Mouse (Mus musculus) kidney, postnatal 14 days (tissue): ENCODE results near the gene Epn3.

ENCODE experiments used
- DNase-seq: peaks from one replicate; pipeline ENCODE4 v3.0.0; 2022; ENCODE audit warnings: mixed read lengths

Gene Epn3

DNA sequence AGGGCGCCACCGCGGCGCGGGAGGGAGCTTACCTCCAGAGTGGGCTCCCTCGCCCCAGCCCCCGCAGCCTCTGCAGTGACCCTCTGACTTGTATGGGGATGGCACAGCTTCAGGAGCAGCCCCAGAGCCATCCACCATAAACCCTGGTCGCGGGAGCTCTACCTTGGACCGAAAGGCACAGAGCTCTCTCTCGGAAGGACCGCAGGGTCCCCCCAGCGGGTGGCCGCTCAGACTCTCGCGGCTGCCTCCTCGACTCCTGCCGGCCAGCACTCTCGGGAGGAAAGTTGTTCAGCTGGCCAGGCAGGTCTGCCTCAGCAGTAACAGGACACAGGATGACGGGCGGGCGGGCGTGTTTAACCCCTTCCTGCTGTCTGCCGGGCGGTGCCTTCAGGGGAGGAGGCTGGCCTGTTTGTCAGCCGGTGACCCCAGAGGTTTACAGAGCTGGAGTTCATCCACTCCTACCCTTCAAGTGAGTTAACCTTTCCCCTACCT is at the start of gene Epn3:
Epn3 (minus strand) TSS at position 314 of the 492 bp plus-strand sequence.
- DNase-seq = peak; percentile 74

DNA sequence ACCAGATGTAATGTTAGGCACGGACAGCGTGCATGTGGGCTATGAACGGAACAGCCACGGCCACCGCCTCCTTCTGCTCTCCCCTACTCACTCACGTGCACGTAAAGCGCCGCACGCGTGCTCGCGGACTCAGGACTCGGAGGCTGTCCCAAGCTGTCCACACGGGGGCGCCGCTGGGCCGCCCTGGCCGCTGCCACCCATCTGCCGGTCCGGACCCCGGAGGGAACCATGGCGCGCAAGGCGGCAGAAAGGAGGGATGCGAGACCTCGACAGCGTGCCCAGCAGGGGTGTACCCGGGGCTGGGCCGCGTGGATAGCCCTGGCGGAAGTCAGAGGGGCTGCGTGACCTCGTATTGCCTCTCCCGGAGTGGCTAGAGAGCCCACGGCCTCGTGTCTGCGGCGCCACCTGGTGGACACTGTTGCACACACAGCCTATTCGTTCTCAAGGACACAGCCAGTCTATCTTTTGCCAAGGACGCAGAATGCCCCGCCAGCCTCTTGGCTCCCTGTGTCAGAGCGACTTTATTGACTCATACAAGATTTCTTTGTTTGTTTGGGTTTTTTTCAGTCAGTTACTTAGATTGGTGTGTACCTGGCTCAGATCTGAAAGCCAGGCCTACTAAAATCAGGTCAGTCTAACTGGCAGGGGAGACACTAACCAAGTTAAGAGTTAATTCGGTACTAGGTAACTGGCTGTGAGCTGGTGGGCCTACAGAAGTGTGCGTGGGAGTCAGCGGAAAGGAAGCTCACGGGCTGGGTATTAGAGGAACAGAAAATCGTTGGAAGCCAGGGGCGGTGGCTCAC is 49.3 kb upstream of the Epn3 start, which contains the start of gene Rsad1:
Rsad1 (minus strand) TSS at position 368 of the 803 bp plus-strand sequence.
- DNase-seq = peak; percentile 95

DNA sequence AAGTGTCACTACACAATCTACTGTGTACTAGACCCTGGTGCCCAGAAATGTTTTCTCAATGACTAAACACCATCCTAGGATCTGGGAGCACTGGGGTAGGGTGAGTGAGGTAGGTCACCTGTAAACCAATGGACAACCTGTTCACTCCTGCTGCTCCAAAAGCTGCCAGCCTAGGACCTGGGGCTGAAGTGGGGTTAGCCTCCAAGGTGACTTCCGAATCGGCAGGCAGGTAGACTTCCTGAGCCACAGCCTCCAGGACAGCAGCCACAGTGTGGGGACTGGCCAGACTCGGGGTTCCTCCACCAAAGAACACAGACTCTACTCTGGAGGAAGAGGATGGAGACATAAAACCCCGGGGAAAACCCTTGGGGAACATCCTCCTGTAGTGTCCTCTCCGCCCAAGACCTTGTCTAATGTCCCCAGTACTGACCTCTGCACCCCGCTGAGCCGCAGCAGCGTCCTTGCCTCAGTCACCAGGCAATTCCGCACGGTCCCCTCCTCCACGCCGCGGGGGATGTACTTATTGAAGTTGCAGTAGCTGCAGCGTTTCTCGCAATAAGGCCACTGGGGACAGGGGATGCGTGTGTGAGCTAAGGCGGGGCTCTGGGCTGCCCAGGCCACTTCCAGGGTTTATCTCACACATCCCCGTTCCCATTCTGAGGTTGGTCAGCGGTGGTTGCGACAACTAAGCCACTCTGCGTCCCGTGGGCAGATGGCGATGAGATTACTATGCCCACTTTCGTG is 48.4 kb upstream of the Epn3 start:
- peak; percentile 53 for DNase-seq

DNA sequence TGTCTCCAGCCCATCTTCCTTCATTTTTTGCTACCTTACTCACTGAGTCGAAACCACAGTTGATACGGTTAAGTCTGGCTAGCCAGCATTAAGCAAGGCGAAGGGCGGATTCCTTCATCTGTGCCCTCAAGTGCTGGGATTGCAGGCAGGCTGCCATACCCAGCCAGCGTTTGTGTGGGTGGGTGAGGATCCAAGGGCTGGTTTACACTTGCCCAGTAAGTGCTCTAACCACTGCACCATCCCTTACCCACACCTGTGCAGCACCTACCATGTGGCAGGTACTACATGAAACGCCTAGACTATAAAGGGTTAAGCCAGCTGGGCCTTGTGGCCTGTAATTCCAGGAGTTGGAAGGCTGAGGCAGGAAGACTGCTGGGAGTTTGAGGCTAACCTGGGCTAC is 47.5 kb upstream of the Epn3 start:
- DNase-seq = no peak

DNA sequence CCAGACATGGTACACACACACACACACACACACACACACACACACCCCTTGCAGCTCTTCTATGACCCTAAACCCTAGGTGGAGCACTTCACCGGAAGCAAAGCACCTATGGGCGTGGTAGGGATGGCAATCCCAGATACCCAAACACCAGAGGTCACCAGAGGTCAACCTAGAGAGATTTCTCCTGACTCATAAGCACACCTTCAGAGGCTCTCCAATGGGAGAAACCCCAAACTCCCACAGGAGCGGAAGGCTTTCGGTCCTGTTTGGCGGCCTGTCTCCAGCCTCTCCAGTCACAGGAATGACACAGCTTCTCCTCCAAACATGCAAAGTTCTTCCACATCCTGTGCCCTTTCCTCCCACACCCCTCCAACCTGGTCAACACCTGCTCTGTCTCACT is 46.6 kb upstream of the Epn3 start:
- no peak for DNase-seq

DNA sequence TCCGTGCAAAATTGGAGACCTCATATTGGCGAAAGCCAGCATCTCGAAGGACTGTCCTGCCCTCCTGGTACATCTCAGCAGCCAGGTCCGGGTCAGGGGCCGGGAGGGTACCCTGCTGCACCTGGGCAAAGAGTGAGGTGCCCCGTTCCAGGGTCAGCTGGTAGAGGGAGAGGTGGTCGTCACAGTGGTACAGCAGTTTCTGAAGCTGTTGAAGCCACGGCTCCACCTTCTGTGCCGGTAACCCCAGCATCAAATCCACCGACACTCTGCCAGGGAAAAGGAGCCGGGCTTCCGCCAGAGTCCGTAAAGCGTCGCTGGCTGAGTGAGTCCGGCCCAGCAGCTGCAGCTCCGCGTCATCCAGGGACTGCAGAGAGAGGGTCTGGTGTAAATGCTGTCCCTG is 44.6 kb upstream of the Epn3 start:
- DNase-seq = no peak

DNA sequence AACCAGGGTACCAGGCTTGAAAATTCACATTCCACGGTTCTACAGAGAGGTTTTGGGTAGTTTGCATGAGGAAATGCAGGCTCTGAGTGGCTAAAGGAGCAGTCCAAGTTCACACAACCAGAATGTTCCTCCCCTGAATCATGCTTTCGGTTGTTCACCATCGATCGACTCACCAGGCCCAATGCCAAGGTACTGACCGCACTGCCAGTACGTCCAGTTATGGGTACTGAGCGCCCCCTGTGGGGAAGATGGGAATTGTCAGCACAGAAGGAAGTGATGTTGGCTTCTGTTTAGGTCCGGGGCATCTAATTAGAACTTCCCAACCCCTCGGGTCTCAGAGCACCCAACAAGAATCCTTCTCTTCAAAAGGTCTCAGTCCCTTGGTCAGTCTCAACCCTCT is 44.2 kb upstream of the Epn3 start:
- DNase-seq = peak; percentile 94

DNA sequence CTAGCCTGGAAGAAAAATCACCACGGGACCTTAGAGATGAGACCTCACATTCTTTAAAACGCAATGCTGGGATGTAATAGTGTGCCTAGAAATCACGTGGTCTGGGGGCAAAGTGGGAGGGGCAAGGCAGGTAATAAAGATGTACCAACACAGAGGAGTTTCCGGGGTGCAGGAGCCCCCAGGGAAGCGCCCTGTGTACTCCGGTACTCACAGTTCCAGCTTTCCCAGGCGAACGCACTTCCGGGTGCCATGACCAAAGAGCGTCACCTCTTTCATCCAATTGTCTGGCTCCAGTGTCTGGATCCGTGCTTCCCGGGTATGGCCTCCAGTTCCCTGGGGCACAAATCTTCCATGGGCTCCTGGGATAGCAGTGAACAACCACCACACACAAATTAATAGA is 43.6 kb upstream of the Epn3 start:
- DNase-seq = no peak

DNA sequence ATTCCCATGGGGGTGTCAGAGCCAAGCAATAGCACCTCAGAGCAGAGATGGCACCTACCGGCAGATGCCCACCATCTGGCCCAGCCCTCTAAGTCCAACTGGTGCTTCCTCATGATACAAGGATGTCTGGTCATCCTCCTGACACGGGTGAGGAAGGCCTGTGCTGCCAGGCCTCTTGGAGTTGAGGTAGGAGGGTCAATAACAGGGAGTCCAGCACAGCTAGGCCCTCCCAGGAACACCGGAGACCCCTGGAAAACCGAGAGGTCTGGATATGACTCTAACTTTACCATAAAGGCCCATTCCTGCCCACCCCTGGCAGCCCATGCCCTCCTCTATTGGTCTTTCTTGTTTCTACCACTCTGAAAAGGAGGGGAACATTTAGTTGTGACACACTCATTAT is 42.6 kb upstream of the Epn3 start:
- DNase-seq = no peak

DNA sequence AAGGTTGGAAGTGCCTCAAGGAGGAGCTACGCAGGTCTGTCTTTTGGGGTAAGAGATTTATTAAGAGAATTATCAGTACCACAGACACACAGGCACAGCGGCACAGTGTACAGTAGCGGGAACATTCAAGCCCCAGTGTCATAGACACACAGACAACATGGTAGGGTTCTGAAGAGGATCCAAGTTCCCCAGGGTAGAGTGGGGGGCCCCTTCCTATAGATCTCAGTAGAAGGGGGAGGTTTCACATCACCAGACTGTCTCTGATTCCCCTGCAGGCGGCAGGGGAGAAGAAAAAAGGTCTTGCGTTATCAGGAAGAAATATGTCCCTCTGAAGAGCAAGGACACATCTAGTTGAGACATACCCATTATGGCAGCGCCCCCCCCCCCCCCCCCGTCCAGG is 40.0 kb upstream of the Epn3 start:
- no peak for DNase-seq

DNA sequence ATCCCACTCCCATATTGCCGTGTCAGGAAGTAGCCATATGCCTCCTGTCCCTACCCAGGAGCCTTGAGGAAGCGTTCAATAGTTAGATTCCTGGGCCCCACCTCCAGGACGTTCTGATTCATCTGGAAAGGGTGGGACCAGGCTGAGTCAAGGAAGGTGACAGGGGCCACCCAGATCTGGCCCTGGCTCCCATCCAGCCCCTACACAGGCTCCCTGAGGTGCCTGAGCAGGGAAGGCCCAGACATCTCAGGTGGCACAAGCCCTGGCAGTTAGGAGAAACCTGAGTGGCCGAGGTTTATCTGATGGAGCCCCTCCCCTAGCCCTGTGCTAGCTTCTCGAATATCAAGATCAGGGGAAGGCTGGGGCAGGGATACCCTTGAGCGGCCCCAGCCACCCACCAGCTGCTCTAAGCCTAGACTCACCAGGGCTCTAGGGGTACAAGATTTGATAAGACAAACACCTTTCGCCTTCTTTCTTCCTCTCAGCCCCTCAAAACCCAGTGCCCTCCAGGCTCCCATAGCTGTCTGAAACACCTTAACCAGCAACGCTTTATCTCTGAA is 39.0 kb upstream of the Epn3 start:
- no peak for DNase-seq

DNA sequence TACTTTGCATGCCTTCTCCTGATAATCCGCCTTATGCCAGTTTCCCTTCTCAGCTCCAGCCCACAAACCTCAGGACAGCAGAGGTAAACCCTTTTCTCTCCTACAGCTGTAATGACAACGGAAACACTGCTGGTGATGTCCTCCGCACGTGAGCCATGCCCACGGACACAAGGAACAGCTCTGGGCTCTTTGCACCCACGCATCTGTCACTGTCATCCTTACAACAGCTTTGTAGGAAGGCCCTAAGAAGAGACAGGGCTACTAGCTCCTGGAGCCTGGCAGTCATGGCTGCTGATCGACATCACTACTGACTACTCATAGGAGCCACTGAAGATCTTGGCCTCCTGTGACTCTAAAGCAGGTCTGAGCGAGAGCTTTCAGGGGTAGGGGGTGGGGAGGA is 33.4 kb upstream of the Epn3 start:
- DNase-seq = no peak

DNA sequence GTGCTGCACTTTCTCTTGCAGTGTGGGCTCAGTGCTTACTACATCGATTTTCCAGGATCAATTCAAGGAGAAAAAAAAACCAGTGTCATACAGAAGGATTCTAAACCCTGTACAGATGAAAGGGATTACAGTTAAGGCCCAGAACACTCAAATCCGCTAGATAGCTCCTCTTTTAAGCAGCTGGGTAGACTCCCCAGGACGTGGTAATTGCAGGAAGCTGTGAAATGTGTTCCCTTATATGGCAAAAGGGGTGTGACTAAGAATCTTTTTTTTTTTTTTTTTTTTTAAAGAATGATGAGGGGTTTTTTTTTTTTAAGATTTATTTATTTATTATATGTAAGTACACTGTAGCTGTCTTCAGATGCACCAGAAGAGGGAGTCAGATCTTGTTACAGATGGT is 29.1 kb upstream of the Epn3 start:
- no peak for DNase-seq

DNA sequence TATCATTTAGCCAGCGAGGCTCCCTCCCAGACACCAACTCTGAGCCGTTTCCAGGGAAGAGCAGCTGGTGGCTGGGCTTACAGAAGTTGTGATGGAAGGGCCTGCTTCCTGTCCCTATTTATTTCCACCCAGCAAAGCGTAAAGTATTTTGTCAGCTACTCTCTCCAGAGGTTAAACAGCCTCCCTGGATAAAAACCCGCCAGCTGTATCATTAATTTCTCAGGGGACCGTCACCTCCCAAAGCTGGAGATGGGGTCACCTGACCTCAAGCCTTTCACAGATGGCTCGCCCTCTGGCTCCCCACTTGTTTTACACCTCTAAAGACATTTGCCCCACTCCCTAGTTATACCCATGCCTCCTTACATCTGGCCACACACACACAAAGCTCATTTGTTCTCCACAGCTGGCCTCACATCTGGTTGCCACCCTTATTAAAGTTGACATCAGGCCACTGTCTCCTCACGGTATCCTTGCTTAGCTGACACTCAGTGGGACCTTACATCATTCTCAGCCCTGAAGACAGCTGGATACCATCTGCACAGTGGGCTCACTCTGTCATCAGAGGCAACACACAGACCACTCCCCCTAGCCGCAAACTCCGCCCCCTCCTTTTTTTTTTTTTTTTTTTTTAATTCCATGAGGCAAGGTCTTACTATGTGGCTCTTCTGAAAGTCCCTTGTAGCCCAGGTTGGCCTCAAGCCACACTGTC is 26.6 kb upstream of the Epn3 start:
- no peak for DNase-seq

DNA sequence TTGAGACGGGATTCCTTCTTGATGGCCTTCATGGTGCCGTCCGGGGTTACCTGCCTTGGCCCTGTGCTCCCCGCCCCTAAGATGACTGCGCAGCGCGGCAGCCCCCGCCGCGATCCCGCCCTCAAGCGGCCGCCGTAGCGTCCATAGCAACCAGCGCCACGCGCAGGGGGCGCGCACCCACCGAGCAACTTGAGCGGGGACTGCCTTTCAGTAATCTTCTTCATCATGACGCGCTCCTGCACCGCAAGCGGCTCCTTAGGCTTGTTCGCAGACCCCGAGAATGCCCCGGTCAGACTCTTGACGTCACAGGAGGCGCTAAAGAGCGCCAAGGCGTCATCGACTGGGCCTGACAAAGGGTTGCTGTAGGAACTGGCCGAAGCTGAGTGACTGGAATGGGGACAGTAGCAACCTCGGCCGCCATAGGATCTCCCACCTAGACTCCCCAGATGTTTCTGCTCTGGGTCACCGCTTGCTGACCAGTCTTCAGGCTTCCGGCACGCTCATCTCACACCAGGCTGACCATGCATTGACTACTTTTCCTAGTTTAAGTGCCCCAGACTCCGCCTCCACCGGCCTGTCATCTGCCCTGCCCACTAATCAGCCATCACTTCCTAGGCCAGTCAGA is 21.6 kb upstream of the Epn3 start, which contains the start of gene Mycbpap:
Mycbpap (minus strand) TSS at position 524 of the 625 bp plus-strand sequence.
- DNase-seq = peak; percentile 78

DNA sequence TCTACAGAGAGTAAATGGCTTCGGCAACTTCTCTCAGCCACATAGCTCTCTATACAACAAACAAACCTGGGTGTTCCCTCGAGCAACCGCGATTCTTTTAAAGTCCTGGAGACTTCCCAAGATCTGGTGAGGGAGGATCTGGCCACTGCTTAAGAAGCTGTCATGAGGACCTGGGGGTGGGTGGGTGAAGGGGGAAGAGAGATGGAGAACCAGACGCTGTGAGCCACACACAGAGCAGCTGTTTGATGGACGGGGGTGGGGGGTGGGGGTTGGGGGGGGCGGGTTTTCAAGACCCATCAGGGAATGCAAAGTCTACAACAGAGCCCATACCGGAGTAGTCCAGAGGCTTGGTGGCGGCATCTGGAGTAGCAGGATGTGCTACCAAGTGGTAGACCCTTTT is 13.7 kb upstream of the Epn3 start:
- no peak for DNase-seq

DNA sequence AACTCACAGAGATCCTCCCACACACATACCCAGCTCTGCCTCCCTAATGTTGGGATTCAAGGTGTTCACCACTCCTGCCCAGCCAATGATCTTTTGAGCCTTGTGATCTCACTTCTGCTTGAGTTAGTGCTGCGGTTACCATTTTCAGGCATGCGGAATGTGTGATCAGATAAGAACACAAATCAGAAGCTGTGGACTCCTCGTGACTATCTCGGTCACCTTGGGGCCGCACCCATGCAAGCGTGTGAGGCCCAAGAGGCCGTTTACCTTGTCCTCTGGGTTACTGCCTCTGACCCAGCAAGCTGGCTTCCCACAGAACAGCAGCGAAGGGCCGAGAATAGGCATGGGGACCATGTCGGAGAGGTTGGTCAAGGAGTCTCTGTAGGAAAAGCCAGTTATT is 9.2 kb upstream of the Epn3 start:
- no peak for DNase-seq

DNA sequence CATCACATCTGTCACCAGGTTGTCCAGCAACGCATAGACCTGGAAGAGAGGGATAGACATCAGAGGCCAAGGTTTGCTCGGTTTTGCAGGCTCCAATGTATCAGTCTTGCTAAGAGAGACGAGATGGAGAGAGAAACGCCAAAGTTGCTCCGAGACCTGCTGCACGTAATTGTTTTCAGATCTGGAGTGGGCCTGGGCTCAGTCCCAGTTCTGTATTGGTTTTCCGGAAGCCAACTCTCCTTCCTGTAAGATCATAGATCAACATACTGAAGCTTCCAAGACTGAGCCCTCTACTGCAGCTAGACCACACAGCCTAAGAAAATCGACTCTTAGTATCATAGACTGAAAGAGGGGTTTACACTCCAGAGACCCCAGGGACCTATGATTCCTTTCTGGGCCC is 1.7 kb upstream of the Epn3 start:
- no peak for DNase-seq

DNA sequence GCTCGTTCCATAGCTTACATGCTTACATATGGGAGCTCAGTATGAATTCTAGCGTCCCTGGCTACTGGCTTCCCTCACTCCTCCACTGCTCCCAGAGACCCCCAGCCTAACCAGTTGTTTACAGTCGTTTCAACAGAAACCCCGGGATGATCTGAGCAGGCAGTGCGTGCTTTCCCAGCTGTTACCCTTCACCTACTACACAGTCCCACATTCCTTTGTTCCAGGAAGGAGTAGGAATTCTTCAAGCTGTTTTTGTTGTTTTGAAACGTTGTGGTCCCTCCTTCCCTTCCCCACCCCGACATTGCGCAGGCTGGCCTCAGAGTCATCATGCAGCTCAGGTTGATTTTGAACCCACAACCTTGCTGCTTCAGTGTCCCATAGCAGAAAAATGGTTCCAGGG is 588 bp upstream of the Epn3 start:
- DNase-seq = no peak

DNA sequence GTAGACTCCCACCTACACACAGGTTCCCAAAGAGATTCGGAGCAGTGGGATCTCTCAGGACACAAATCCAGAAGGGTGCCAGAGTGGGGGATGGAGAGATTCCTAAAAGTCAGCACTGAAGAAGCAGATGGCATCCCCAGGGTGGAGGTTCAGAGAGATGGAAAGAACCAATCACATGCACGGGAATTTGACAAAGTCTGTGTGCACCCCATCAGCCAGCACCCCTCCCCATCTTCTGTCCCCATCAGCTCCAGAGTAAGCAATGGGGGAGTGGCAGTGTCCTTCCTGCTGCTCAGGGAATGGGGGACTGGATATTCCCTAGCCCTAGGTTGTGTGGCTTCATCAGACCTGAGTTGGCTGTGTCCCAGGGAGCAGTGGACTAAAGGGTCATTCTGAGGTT is 739 bp downstream of the Epn3 start:
- no peak for DNase-seq

DNA sequence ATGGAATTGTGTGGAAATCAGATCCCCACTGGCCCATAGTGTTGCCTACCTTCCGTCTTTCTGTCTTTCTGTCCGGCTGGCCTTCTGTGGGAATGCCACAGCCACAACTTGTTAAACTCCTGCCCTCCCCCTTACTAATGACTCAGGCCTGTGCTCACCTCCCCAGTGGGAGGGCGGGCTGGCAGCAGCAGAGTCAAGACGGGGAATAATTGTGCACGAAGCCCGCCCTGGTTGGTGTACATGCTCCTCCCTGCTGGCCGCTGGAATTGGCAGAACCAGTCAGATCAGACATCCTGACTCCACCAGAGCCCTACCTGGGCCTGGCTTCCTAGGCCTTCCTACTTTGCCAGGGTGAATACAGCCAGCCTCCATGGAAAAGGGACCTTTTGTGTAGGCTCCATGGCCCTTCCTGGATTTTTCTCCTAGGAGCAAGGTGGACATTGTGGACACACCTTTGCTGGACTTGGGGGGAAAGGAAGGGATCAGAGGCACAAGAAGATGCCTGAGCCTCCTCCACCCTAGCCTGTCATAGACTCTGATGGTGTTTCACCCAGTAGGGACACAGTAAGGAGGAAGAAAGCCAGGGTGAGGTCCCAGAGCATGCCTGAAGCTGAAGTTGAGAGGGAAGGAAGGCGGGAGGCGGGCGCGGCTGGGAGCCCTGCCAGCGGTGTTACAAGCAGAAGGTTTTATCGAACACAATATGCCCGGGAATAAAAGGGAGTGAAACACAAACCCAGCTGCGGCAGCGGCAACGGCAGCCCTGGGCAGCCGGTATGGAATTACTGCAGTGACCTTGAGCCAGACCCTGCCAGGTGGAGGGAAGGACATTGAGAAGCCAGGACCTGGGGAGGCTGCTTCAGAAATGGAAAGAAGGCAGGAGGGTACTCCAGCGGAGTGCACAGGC is 1.4 kb downstream of the Epn3 start:
- DNase-seq = peak; percentile 81

DNA sequence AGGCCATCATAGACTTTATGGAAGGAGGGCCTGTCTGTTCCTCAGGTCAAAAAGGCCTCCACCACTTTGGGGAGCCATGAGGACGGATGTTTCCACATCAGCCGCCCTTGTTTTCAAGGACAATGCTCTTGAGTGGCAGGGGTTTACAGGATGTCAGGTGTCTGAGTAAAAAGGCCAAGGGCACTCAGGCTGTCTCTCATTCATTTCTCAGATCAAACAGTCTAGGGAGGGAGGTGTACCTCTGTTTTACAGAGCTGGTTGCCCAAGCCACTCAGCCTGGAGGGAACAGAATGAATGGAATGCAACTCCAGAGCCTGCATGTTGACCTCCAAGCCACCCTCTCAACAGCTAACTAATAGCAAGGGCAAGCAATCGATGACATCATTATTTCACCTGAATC is 4.4 kb downstream of the Epn3 start:
- DNase-seq = no peak
